Mouse (Mus musculus): ENCODE measurements at regions not wholly inside any gene's neighbourhood (a gene's known extent, or its start where the extent isn't known, plus 50 kb on each side); places are given as distances from the start of the nearest gene placed in this dataset.

- ATAC-seq (replicated peaks in 1 of 2; ENCODE audit: insufficient read depth in 1 of 2, low FRiP score in 2 of 2, low TSS enrichment in 1 of 2, low read depth in 1 of 2, poor library complexity in 2 of 2, severe bottlenecking in 2 of 2): no peak
Measured at GRCm38 (mm10) chr10:125782486-125782885, 183.5 kb upstream of the Lrig3 start.

GRCm38 (mm10) chr10:125784896-125785295, 181.1 kb upstream of the Lrig3 start:
- ATAC-seq (replicated peaks in 1 of 2; ENCODE audit: insufficient read depth in 1 of 2, low FRiP score in 2 of 2, low TSS enrichment in 1 of 2, low read depth in 1 of 2, poor library complexity in 2 of 2, severe bottlenecking in 2 of 2): no peak

DNA sequence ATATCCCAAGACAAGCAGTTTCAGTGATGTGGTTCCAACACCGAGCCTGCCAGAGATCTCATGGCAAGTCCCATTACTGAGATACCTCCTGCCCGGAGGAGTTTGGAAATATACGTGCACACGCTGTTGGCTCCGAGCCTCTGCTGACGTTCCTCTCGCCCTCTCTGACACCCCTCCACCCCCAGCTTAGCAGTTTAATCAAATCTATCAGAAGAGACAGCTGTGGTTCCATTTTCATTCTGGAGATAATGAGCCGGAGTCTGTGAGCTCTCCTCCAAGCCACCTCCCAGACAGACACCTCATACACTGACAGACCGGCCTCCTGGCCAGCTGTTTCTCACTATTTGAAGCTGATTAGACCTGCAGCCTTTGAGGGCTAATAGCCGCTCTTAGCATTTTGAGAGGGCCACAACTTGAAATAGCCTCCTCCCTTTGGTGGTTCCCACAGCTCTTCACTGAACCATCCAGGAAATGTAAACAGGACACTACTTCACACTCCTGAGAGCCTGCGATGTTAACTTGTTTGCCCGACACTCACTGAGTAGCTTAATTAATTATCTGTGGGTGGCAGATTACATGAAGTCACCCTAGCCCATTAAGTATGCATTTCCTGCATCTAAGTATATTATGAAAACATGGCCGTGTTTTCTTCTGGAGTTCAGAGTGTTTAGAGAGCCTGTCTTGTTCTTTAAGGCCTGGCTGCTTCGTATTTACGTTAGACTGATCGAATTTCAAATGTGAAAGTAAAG, 180.3 kb upstream of the Lrig3 start:
- peak; percentile 16 to 18; a peak in 3 of 4 replicates for ATAC-seq (replicated peaks in 1 of 2; ENCODE audit: insufficient read depth in 1 of 2, low FRiP score in 2 of 2, low TSS enrichment in 1 of 2, low read depth in 1 of 2, poor library complexity in 2 of 2, severe bottlenecking in 2 of 2)

DNA sequence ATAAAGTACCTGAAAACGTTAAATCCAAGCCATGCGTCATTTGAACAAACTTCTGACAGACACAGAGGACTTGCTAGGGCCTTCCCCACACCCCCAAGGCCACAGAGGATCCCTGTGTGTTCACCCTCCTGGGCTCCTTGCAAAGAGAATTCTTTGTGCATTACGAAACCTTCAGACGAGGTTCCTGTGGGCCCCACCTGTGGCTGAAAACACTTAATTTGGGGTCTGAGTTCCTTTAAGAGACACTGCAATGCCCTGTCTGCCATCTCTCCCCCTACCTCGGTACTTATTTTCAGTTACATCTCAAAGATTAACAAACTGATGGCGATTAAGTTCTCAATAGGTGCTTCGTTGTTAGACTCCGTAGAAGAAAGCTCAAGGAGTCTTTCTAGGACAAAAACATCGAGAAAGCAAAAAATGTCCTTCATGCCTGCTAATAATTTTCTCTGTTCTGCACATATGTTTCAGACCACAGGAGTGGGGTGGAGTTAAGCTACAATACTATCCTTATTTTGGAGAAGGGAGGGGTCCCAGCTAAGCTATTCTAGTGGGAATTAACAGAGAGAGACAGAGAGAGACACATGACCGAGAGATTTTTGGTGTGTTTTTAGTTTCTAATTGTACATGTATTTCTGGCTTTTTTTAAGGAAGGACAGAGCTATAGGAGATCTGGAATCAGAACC, 179.6 kb upstream of the Lrig3 start:
- peak; percentile 5 to 36; a peak in 2 of 4 replicates for ATAC-seq (replicated peaks in 1 of 2; ENCODE audit: insufficient read depth in 1 of 2, low FRiP score in 2 of 2, low TSS enrichment in 1 of 2, low read depth in 1 of 2, poor library complexity in 2 of 2, severe bottlenecking in 2 of 2)

GRCm38 (mm10) chr10:125786880-125787337, 179.1 kb upstream of the Lrig3 start:
- no peak for ATAC-seq (replicated peaks in 1 of 2; ENCODE audit: insufficient read depth in 1 of 2, low FRiP score in 2 of 2, low TSS enrichment in 1 of 2, low read depth in 1 of 2, poor library complexity in 2 of 2, severe bottlenecking in 2 of 2)

- ATAC-seq (replicated peaks in 1 of 2; ENCODE audit: insufficient read depth in 1 of 2, low FRiP score in 2 of 2, low TSS enrichment in 1 of 2, low read depth in 1 of 2, poor library complexity in 2 of 2, severe bottlenecking in 2 of 2): no peak
Measured at GRCm38 (mm10) chr10:125787441-125788060, 178.4 kb upstream of the Lrig3 start.

DNA sequence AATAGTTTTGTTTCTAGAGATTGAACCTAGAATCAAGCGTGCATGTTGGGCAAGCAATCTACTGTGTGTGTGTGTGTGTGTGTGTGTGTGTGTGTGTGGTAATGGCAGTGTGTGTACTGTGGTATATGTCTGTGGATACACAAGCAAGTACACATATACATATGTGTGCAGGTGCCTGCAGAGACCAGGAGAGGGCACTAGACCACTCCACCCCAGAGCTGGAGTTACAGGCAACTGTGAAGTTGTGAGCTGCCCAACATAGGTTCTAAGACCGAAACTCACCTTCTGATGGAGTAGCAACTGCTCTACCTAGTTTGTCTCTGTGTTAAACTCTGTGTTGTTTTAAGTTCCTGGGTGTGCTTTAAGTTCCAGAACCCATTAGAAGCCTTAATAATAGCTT, 177.7 kb upstream of the Lrig3 start:
- no peak for ATAC-seq (replicated peaks in 1 of 2; ENCODE audit: insufficient read depth in 1 of 2, low FRiP score in 2 of 2, low TSS enrichment in 1 of 2, low read depth in 1 of 2, poor library complexity in 2 of 2, severe bottlenecking in 2 of 2)

DNA sequence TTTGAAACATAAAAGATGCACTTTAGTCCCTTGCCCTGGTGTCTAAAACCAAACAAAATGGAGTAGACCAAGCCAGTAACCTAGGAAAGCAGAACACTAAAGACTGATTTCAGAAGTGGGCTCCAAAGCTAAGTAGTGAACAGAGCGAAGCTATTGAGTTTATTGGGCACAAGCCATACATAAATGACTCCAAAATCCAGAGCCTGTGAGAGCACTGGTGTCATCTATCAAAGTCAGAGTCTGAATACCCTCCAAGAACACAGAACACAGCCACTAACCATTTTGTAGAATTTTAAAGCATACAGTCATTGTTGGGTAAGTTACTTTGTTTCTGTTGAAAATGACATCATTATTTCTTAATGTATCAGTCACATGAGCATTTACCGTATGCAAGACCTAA, 175.0 kb upstream of the Lrig3 start:
- no peak for ATAC-seq (replicated peaks in 1 of 2; ENCODE audit: insufficient read depth in 1 of 2, low FRiP score in 2 of 2, low TSS enrichment in 1 of 2, low read depth in 1 of 2, poor library complexity in 2 of 2, severe bottlenecking in 2 of 2)

GRCm38 (mm10) chr10:125794504-125794903, 171.5 kb upstream of the Lrig3 start:
- no peak for ATAC-seq (replicated peaks in 1 of 2; ENCODE audit: insufficient read depth in 1 of 2, low FRiP score in 2 of 2, low TSS enrichment in 1 of 2, low read depth in 1 of 2, poor library complexity in 2 of 2, severe bottlenecking in 2 of 2)

- no peak for ATAC-seq (replicated peaks in 1 of 2; ENCODE audit: insufficient read depth in 1 of 2, low FRiP score in 2 of 2, low TSS enrichment in 1 of 2, low read depth in 1 of 2, poor library complexity in 2 of 2, severe bottlenecking in 2 of 2)
Measured at GRCm38 (mm10) chr10:125795323-125795722, 170.6 kb upstream of the Lrig3 start.

- ATAC-seq (replicated peaks in 1 of 2; ENCODE audit: insufficient read depth in 1 of 2, low FRiP score in 2 of 2, low TSS enrichment in 1 of 2, low read depth in 1 of 2, poor library complexity in 2 of 2, severe bottlenecking in 2 of 2): peak; percentile 35 to 56; a peak in 2 of 4 replicates
Measured at GRCm38 (mm10) chr10:125798678-125799077, 167.3 kb upstream of the Lrig3 start.

GRCm38 (mm10) chr10:125800572-125801114, 165.3 kb upstream of the Lrig3 start:
- ATAC-seq (replicated peaks in 1 of 2; ENCODE audit: insufficient read depth in 1 of 2, low FRiP score in 2 of 2, low TSS enrichment in 1 of 2, low read depth in 1 of 2, poor library complexity in 2 of 2, severe bottlenecking in 2 of 2): no peak

DNA sequence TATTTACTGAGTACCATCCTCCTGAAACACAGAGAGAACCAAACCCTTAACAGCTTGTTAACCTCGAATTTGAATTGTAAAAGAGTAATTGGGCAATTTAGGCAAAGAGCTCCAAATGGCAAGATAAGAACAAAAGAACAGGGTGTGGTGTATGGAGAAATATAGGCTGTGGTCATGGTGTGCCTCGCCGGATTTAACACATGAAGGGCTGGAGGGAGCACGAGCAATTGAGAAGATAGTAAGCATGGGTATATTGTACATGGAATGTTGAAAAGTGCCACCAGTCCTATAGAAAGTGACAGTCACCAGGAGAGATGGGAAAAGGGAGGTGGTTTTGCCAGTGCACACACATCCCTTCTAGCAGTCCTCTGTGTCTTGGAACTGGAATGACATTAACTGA, 164.5 kb upstream of the Lrig3 start:
- ATAC-seq (replicated peaks in 1 of 2; ENCODE audit: insufficient read depth in 1 of 2, low FRiP score in 2 of 2, low TSS enrichment in 1 of 2, low read depth in 1 of 2, poor library complexity in 2 of 2, severe bottlenecking in 2 of 2): no peak

GRCm38 (mm10) chr10:125802923-125803583, 162.9 kb upstream of the Lrig3 start:
- no peak for ATAC-seq (replicated peaks in 1 of 2; ENCODE audit: insufficient read depth in 1 of 2, low FRiP score in 2 of 2, low TSS enrichment in 1 of 2, low read depth in 1 of 2, poor library complexity in 2 of 2, severe bottlenecking in 2 of 2)

- ATAC-seq (replicated peaks in 1 of 2; ENCODE audit: insufficient read depth in 1 of 2, low FRiP score in 2 of 2, low TSS enrichment in 1 of 2, low read depth in 1 of 2, poor library complexity in 2 of 2, severe bottlenecking in 2 of 2): no peak
Measured at GRCm38 (mm10) chr10:125809763-125810361, 156.1 kb upstream of the Lrig3 start.

DNA sequence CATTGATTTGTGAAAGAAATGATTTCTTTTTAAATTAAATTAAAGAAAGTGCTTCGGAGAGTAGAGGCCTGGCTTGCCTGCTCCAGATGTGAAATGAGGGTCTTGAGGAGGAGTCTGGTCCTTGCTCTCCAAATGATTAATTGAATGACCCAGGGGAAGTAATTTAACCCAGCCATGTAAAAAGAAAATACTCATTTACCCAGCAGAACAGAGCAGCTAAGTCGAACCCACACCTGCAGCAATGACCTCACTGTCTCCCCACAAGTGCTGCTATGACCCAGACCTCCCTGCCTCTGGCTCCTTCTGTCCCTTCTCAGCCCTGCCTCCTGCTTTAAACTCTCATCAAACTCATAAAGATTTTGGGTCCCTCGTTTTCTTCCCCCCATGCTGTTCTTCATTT, 155.4 kb upstream of the Lrig3 start:
- no peak for ATAC-seq (replicated peaks in 1 of 2; ENCODE audit: insufficient read depth in 1 of 2, low FRiP score in 2 of 2, low TSS enrichment in 1 of 2, low read depth in 1 of 2, poor library complexity in 2 of 2, severe bottlenecking in 2 of 2)

GRCm38 (mm10) chr10:125814191-125814887, 151.6 kb upstream of the Lrig3 start:
- no peak for ATAC-seq (replicated peaks in 1 of 2; ENCODE audit: insufficient read depth in 1 of 2, low FRiP score in 2 of 2, low TSS enrichment in 1 of 2, low read depth in 1 of 2, poor library complexity in 2 of 2, severe bottlenecking in 2 of 2)

Data from hematopoietic stem cell, adult 5-6 weeks (primary cell).